Mouse (Mus musculus) megakaryocyte, embryonic 14.5 days (primary cell): ENCODE measurements around the gene Stim1.

ENCODE experiments used
- FLI1 ChIP-seq: IDR thresholded peaks from 2 replicates; pipeline ENCODE4 v1.6.1; 2012; ENCODE audit warnings: low read length, inconsistent platforms, mixed read lengths
- GATA1 ChIP-seq: IDR thresholded peaks from 3 replicates; pipeline ENCODE4 v1.6.1; 2012; ENCODE audit warnings: mixed read lengths, low read length, inconsistent platforms, borderline replicate concordance

DNA sequence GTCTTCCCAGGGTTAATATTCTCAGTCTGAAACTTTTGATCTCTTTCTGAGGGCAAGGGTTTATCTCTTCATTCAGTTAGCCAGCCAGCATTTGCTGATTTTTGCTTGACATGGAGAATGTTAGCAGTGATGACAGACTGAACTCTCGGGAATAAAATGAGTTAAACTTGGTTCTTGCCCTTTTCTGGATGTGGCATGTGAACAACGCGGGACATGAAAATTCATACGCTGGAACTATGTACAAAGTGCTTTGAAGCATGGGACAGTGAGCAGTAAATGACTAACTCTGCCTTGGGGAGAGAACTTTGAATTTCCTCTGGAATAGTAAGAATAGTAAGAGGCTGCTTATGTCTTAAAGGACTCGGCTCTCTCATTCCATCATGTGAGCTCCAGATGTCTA is 81.6 kb downstream of the Stim1 start:
- TF ChIP-seq GATA1 = no peak
- no peak for TF ChIP-seq FLI1
